Mouse (Mus musculus): ENCODE measurements around the gene Rcn1. TPM values are rescaled to one million over a fixed set of nuclear protein-coding genes. Genes with fewer than 3 reads are reported as not detected.

The Rcn1 gene
- polyA plus RNA-seq, 1 experiment from 2014 or later, result 39.6 TPM

DNA sequence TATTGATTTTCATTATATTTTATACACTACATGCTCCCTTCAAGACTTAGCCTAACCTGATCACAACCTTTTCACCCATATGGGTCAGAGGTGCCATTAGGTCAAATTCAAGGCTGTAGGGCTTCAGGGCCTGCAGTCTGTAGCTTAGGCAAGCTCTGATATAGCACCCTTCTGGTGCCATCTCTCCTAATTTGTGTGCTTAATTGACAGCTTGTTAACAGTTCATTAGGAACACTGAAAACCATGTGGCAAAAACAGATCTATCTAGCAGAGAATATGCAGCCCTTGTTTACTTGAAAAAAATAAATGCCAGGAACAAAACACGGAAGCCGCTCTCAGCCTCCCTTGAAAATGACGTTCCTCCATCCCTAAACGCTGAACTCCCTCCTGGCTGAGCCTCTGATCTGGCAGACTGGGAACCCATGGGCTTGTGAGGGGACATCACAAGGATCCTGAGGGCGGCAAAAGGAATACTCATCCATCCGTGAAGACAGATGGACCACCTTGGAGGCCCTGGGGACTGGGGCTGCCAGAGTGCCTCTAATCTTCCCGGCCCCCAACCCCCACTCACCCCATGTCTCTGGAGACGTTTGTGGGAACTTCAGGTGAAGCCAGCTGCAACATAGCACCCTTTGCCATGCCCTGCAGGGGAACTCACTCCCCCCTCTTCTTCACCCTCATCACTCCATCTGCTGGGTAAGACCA lies 61.8 kb downstream of the Rcn1 start:
- H3K4me1 ChIP-seq (ENCODE audit: control insufficient read depth, insufficient read depth, low read length), result peaks cover 10% of the 10 kb centered on the region
- no peak overlapping the region for H3K4me3 ChIP-seq (ENCODE audit: low read depth, low read length)
- H3K9ac ChIP-seq (ENCODE audit: low read length), result no peak overlapping the region
- no peaks in the 10 kb centered on the region for H3K36me3 ChIP-seq (ENCODE audit: control insufficient read depth, insufficient read depth, low read length)
- no peak overlapping the region for H3K27ac ChIP-seq (ENCODE audit: low read depth, low read length)
- WGBS, result 25% methylated on average over 8 of the region's 8 CpGs
- no peaks in the 10 kb centered on the region for H3K27me3 ChIP-seq (replicated peaks; ENCODE audit: control insufficient read depth, insufficient read depth, low read length)
- ATAC-seq (peak; percentile 49), DNase-seq (ENCODE audit: low spot score) (peak; percentile 79)
- no peaks in the 10 kb centered on the region for H3K9me3 ChIP-seq (replicated peaks; ENCODE audit: control insufficient read depth, low read length)
- no peak overlapping the region for H3K4me2 ChIP-seq (ENCODE audit: low read length)

DNA sequence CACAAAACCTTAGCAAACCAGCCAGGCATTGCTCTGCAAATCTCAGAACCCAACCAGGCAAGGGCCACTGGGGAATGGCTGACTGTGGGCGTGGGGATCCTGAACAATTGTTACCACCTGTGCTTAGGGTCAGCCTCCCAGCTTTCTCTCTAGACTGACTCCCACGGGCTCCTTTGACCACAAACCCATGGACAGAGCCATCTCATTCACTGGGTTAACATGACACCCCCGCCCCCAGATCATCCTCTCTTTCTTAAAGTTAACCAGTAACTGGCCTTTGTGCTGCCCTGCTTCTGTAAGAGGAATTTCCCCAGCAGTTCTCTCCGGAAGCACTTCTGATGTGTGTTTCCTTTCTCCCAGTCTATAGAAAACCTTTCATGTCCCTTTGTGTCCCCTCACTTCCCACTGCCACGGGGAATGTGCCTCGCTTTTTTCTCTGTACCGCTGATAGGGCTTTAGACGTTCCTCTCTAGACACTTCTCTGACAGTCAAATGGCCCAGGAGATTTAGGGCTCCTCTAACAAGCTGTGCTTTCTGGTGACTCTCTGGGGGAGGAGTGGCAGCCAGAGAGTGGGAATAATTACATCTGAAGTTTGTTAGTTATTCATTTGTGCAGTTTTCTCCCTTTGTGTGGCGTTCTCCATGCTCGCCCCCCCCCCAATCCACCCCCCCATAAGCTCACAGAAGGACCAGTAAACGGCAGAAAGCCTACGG lies 62.6 kb downstream of the Rcn1 start:
- Histone ChIP-seq H3K4me1 (ENCODE audit: control insufficient read depth, insufficient read depth, low read length) (peaks cover 10% of the 10 kb centered on the region), H3K4me3 (ENCODE audit: low read depth, low read length) (no peak overlapping the region), H3K36me3 (ENCODE audit: control insufficient read depth, insufficient read depth, low read length) (no peaks in the 10 kb centered on the region), H3K9me3 (replicated peaks; ENCODE audit: control insufficient read depth, low read length) (no peaks in the 10 kb centered on the region), H3K4me2 (ENCODE audit: low read length) (no peak overlapping the region), H3K27ac (ENCODE audit: low read depth, low read length) (no peak overlapping the region), H3K27me3 (replicated peaks; ENCODE audit: control insufficient read depth, insufficient read depth, low read length) (0 out of 2 replicates have a peak, but pooled peaks cover 4% of the 10 kb centered on the region), H3K9ac (ENCODE audit: low read length) (no peak overlapping the region)
- ATAC-seq, result no peak
- DNase-seq (ENCODE audit: low spot score), result peak; percentile 20
- WGBS, result 23% methylated on average over 12 of the region's 12 CpGs

Other genes starting within 250 kb of the Rcn1 start
- gene Them7, start 175.0 kb downstream of the Rcn1 start, polyA plus RNA-seq (2014; fragmentation: Nextera tagmentation; extraction: Ambion mirVana), result not detected in 2 replicates